Mouse (Mus musculus): Measurements from ENCODE around the gene Prrt2. TPM values are rescaled to one million over a fixed set of nuclear protein-coding genes. Genes with fewer than 3 reads are reported as not detected.

Gene Prrt2
- total and polyA plus RNA-seq, 3 experiments: 0.12 to 1.4 TPM; not detected in 1

- Histone ChIP-seq H3K9ac (ENCODE audit: control insufficient read depth, low read depth, low read length, poor library complexity, severe bottlenecking) (peak within 1 kb of the TSS; percentile 92), H3K27ac (ENCODE audit: control insufficient read depth, low read depth, low read length) (peak within 1 kb of the TSS; percentile 81), H3K27me3 (ENCODE audit: control insufficient read depth in 1 of 2, insufficient read depth in 2 of 2, low read length in 2 of 2) (no peaks in the 10 kb centered on the region), H3K36me3 (ENCODE audit: control insufficient read depth in 1 of 2, insufficient read depth in 2 of 2, low read length in 2 of 2) (peaks cover 0 to 16% of the 10 kb centered on the region in 2 experiments; a peak in 3 of 4 replicates), H3K79me2 (ENCODE audit: control insufficient read depth, insufficient read depth, low read length, poor library complexity) (peaks cover 31% of the 10 kb centered on the region), H3K9me3 (replicated peaks; ENCODE audit: insufficient read depth, low read length) (no peaks in the 10 kb centered on the region), H3K4me3 (ENCODE audit: control insufficient read depth in 1 of 2, insufficient read depth in 1 of 2, low read depth in 2 of 2, low read length in 2 of 2) (peak within 1 kb of the TSS; percentile 77 to 95), H3K4me1 (ENCODE audit: control insufficient read depth in 1 of 2, insufficient read depth in 2 of 2, low read length in 2 of 2) (peaks cover 2 to 18% of the 10 kb centered on the region in 2 experiments; a peak in 3 of 4 replicates)
- peak; percentile 94 for DNase-seq (ENCODE audit: low read depth, low spot score)
- no peak for TF ChIP-seq MAX (IDR thresholded peaks at IDR 0.05; ENCODE audit: low read length)
- no peak for TF ChIP-seq USF1 (IDR thresholded peaks at IDR 0.05; ENCODE audit: low read depth, low read length)
- 0 out of 2 replicates have a peak, but pooled peaks have one; percentile 5 for TF ChIP-seq ZKSCAN1 (IDR thresholded peaks at IDR 0.05; ENCODE audit: low read depth, low read length)
- peak; percentile 28; the same call in 1 of the 2 replicates for TF ChIP-seq CHD2 (IDR thresholded peaks at IDR 0.05; ENCODE audit: low read length)
- TF ChIP-seq MYC (IDR thresholded peaks at IDR 0.05; ENCODE audit: low read depth, low read length): no peak
- TF ChIP-seq USF2 (IDR thresholded peaks at IDR 0.05; ENCODE audit: borderline replicate concordance in 1 of 2, insufficient read depth in 1 of 2, low read depth in 1 of 2, low read length in 2 of 2): no peak
- TF ChIP-seq ZNF384 (IDR thresholded peaks at IDR 0.05; ENCODE audit: low read depth, low read length): no peak
- TF ChIP-seq ZMIZ1 (IDR thresholded peaks at IDR 0.05; ENCODE audit: low read depth, low read length): no peak
- TF ChIP-seq CTCF (IDR thresholded peaks at IDR 0.05 in 2 of 3, conservative IDR thresholded peaks at IDR 0.05 in 1 of 3; ENCODE audit: control insufficient read depth in 1 of 3, insufficient read depth in 1 of 3, low read depth in 2 of 3, low read length in 3 of 3, poor library complexity in 1 of 3, severe bottlenecking in 1 of 3): no peak
- peak; percentile 96 for TF ChIP-seq POLR2AphosphoS2 (IDR thresholded peaks at IDR 0.05; ENCODE audit: low read length)
- no peak for TF ChIP-seq BHLHE40 (IDR thresholded peaks at IDR 0.05; ENCODE audit: borderline replicate concordance, low read depth, low read length)
- TF ChIP-seq HCFC1 (IDR thresholded peaks at IDR 0.05; ENCODE audit: low read depth, low read length): peak; percentile 83
- TF ChIP-seq TCF12 (IDR thresholded peaks at IDR 0.05; ENCODE audit: low read depth, low read length): peak; percentile 31; the same call in 1 of the 2 replicates
- 0 out of 2 replicates have a peak, but pooled peaks have one; percentile 31 for TF ChIP-seq UBTF (IDR thresholded peaks at IDR 0.05; ENCODE audit: borderline replicate concordance, insufficient read depth, low read depth, low read length)
- peak; percentile 83 for TF ChIP-seq SIN3A (IDR thresholded peaks at IDR 0.05; ENCODE audit: low read length)
- TF ChIP-seq GABPA (IDR thresholded peaks at IDR 0.05; ENCODE audit: low read depth, low read length): no peak
- no peak for TF ChIP-seq MAZ (IDR thresholded peaks at IDR 0.05; ENCODE audit: low read depth, low read length)
- TF ChIP-seq GATA1 (IDR thresholded peaks at IDR 0.05; ENCODE audit: low read depth, low read length): no peak
- no peak for TF ChIP-seq MAFK (IDR thresholded peaks at IDR 0.05; ENCODE audit: borderline replicate concordance, low read depth, low read length)
- peak; percentile 74; the same call in 1 of the 2 replicates for TF ChIP-seq MXI1 (IDR thresholded peaks at IDR 0.05; ENCODE audit: low read depth, low read length)
- TF ChIP-seq JUND (IDR thresholded peaks at IDR 0.05; ENCODE audit: low read depth, low read length): no peak
- peak; percentile 52; the same call in 1 of the 2 replicates for TF ChIP-seq MYB (IDR thresholded peaks at IDR 0.05; ENCODE audit: low read depth, low read length)
- TF ChIP-seq KAT2A (conservative IDR thresholded peaks at IDR 0.05; ENCODE audit: low read depth, low read length): peak; percentile 50; the same call in 1 of the 2 replicates
- TF ChIP-seq POLR2AphosphoS5 (IDR thresholded peaks at IDR 0.05; ENCODE audit: borderline replicate concordance, low read depth, low read length): no peak
- TF ChIP-seq RCOR1 (IDR thresholded peaks at IDR 0.05; ENCODE audit: low read depth, low read length): no peak; the same call in 1 of the 2 replicates
- peak; percentile 6 to 27; a peak in 1 of 4 replicates for TF ChIP-seq EP300 (IDR thresholded peaks at IDR 0.05; ENCODE audit: low read depth in 1 of 2, low read length in 2 of 2)
- no peak for TF ChIP-seq ZC3H11A (IDR thresholded peaks at IDR 0.05; ENCODE audit: low read depth, low read length)
- TF ChIP-seq NRF1 (IDR thresholded peaks at IDR 0.05; ENCODE audit: insufficient read depth, low read depth, low read length, poor library complexity, severe bottlenecking): no peak
- no peak for TF ChIP-seq SMC3 (IDR thresholded peaks at IDR 0.05; ENCODE audit: low read depth, low read length)
- TF ChIP-seq RAD21 (IDR thresholded peaks at IDR 0.05; ENCODE audit: low read depth, low read length): no peak
- TF ChIP-seq TBP (IDR thresholded peaks at IDR 0.05; ENCODE audit: low read depth, low read length): peak; percentile 89
- no peak for TF ChIP-seq TAL1 (IDR thresholded peaks at IDR 0.05; ENCODE audit: low read length)
- TF ChIP-seq ETS1 (IDR thresholded peaks at IDR 0.05; ENCODE audit: low read depth, low read length): 0 out of 2 replicates have a peak, but pooled peaks have one; percentile 29
- peak; percentile 77; the same call in 1 of the 2 replicates for TF ChIP-seq E2F4 (IDR thresholded peaks at IDR 0.05; ENCODE audit: borderline replicate concordance, low read depth, low read length)
- TF ChIP-seq NELFE (IDR thresholded peaks at IDR 0.05; ENCODE audit: low read depth, low read length): peak; percentile 81
Measured at GRCm38 (mm10) chr7:127041851-127042672, 21.1 kb upstream of the Prrt2 start, which contains the start of gene Kif22. TSS of gene Kif22 (minus strand) at chr7:127042471.

All from MEL (cell line).